Mouse (Mus musculus) c-Kit-negative CD71-positive TER-119-positive erythroid progenitor cells, embryonic 14.5 days (primary cell): Measurements from ENCODE around the gene Sap30.
"Not testable (repeated sequence)": the region's sequence is repeated elsewhere in the genome, so short reads cannot be mapped to it uniquely, and the experiment has no call there.

Experiments
- DNase-seq: peaks from one replicate; pipeline ENCODE4 v3.0.0-alpha.2; 2013; ENCODE audit warnings: low read depth, low spot score

Sap30 gene

DNA sequence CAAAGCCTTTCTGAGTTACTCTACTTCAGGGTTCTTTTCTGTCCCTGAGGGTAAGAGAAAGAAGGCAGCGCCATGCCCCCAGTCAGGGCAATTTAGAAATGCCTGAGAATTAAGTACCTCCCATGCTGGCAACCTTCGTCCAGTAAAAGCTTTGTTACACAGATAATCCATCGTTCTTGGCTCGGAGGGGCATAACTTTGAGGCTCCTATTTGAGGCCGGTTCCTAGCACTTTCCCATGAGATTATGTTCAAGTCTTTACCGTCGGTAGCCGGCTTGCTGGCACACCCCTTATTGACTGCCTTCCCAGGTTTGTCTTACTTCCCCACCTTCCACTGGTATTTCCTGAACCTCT lies 10.8 kb upstream of the Sap30 start:
- DNase-seq, result no peak

DNA sequence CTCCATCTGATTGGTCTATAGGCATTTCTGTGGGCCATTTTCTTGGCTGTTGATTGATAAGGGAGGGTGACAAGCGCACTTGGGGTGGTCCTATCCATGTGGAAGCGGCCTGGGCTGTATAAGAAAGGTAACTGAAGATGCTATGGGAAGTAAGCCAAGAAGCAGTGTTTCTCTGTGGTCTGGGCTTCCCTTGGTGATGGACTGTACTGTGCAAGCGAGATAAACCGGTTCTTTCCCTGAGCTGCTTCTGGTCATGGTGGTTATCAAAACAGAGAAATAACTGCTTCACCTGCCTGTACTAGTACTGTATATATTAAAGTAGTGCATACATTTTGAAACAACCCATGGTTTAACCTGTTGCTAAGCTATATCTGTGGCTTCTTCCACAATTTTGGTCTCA lies 4.2 kb upstream of the Sap30 start:
- DNase-seq, result no peak

DNA sequence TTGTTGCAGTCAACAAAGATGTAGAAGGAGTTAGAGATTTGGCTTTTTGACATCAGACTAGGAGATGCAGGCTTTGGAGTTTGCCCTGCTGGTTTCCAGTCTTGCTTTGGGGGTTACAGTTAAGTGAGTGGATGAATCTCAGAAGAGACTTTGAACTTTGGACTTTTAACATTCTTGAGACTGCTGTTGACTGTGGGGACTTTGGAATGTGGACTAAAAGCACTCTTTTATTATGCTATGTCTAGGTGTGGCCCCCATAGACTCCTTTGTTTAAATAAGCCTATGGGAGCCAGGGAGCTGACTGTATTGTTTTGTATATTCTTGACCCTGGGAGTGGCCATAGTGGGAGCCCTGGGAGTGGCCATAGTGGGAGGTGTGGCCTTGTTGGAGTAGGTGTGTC lies 2.2 kb upstream of the Sap30 start:
- DNase-seq, result no peak

DNA sequence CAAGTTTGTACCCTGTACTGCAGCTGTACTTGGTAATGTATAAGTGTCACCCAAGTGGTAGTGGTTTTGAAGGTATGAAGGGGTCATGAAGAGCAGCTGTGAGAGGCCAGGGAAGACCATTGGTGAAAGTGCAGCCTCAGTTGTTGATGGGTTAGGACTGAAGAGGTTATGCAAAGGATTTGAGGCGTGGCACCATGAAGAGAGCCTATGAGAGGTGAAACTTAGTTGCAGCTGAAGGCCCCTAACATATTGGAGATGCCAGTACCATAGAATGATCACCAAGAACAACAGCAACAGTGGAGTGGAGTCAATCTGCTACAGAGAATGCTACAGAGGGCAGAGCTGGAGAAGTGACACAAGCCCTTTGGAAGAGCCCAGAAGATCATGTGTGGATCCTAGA lies 1.7 kb upstream of the Sap30 start:
- DNase-seq, result no peak

GRCm38 (mm10) chr8:57488312-57488765 lies 679 bp upstream of the Sap30 start:
- peak; percentile 64 for DNase-seq

- peak; percentile 31 for DNase-seq
Measured at GRCm38 (mm10) chr8:57486491-57487440, 894 bp downstream of the Sap30 start.

DNA sequence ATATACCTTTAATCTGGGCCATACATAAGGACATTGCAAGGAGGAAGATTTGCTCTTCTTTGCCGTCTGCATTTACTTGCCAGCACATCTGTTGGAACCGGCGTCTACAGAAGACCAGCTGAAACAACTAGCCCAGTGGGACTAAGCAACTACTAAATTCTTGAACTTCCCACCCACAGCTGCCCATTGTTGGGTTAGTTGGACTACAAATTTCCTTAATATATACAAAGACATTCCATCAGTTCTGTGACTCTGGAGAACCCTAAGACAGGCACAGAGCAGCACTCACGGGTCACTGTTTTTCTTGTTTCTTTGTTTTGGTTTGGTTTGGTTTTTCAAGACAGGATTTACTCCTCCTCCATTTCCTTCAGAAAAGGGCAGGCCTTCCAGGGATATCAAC lies 7.1 kb downstream of the Sap30 start:
- no peak for DNase-seq

DNA sequence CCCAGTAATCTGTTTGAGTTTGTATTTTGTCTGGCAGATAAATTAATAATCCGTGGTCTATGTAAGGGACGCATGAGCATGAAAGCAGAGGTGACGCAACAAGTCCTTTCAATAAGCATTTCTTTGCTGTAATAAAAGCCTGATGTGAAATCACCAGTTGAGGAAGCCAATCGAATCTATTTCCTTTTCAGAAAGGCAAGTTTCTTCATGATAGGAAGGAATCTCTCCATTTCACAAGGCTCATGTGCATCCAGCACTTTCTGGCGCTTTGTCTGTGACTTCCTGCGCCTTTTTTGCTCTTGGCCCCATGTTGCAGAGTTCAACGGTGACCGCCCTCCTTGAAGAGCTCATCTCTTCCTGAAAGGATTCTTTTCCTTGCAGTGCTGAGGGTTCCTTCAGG lies 8.0 kb downstream of the Sap30 start:
- no peak for DNase-seq

DNA sequence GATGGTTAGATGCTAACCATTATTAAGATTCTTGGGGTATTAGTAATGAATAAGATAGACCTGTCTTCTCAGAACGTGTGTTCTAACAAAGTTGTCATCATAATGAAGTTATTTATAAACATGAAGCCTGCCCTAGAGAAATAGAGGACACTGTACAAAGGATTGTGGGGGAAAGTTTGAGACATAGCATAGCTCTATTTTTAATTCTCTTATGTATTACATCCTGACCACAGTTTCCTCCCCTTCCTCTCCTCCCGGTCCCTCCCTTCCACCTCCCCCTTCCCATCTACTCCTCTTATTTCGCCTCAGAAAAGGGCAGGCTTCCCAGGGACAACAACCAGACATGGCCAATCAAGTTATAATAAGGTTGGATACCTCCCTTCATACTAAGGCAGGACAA lies 9.3 kb downstream of the Sap30 start:
- no peak for DNase-seq

DNA sequence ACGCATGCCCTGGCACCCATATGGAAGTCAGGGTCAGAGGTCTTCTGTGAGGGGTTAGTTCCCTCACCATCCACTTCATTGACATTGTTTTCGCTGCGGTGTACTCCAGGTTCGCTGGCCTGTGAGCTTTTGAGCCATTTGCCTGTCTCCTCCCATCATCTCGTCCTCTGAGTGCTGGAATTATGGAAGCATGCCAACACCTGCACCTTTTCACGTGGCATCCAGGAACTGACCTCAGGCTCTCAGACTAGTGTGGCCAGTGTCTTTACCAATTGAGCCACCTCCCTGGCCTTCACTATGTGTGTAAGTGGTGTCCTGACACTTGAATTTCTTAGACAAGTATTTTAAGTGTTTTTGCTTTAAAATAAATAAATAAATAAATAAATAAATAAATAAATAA lies 13.9 kb downstream of the Sap30 start:
- DNase-seq, result no peak

- no peak for DNase-seq
Measured at GRCm38 (mm10) chr8:57470863-57471262, 16.8 kb downstream of the Sap30 start.

DNA sequence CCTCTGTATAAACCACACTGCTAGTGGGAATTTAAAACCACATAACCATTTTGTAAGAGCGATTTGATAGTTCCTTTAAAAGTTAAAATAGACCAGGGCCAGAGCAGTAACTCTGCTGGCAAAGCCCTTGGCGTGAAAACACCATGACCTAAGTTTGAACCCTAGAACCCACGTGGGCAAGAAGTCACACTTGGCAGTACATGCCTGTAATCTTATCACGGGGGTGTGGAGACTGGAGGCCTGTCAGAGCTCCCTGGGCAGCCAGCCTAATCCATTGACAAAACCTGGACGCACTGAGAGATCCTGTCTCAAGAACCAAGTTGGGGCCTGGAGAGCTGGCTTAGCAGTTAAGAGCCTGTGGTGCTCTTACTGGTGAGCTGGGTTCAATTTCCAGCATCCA lies 19.0 kb downstream of the Sap30 start:
- DNase-seq, result no peak

DNA sequence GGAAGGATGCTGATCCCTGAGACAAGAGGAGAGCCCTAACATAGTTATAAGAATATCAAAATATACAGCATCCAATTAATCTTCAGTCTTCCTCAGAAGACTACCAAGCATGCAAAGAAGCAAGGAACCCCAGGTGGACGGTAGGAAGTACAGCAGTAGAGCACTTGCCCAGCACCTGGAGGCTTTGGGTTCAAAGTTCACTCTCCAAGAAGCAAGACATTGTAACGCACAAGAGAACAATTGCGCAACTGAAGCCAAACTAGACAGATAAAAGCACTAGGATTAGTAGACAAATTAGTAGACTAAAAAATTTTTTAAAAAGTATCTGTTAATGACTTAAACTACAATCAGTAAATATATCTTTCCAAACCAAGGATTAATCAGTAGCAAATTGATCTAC lies 23.9 kb downstream of the Sap30 start:
- no peak for DNase-seq

GRCm38 (mm10) chr8:57462839-57463238 lies 24.8 kb downstream of the Sap30 start:
- no peak for DNase-seq

DNA sequence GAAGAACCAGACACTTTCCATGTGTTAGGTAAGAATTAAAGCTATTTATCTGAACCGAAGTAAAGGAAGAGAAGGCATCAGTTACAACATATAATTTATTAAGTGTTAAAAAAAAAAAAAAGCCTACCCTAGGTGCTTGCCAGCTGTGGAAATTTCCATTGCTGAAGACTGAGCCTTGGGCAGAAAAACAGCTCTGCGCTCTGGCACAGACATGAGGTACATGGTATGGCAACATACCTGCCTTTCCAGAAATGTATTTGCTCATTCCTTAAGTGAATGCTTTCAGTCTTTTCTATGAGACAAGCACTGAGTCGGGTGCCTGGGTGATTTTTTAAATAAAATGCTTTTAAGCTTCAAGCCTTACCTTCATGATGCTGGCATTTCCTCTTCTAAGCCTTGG lies 29.7 kb downstream of the Sap30 start:
- DNase-seq, result no peak

- DNase-seq, result no peak
Measured at GRCm38 (mm10) chr8:57457152-57457551, 30.5 kb downstream of the Sap30 start.

GRCm38 (mm10) chr8:57455765-57456164 lies 31.9 kb downstream of the Sap30 start, which contains the start of gene Scrg1:
Gene Scrg1, plus strand, starts transcription at chr8:57455923.
- no peak for DNase-seq

DNA sequence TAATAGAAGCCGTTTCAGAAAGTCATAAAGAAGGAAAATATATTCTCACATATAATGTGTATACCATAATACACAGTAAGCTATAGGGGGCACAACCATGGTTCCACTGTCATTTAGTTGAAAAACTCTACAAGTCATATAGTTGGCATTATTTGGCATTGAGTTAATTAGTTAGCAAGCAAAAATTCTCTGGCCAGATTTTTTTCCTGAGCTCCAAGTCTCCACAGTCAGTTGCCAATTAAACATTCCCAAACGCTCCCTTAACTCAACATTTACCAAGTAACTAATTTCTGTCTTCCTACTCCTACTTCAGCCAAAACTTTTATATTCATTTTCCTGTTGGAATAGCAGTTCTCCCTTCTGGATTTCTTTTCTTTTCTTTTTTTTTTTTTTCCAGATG lies 34.3 kb downstream of the Sap30 start:
- DNase-seq, result no peak

DNA sequence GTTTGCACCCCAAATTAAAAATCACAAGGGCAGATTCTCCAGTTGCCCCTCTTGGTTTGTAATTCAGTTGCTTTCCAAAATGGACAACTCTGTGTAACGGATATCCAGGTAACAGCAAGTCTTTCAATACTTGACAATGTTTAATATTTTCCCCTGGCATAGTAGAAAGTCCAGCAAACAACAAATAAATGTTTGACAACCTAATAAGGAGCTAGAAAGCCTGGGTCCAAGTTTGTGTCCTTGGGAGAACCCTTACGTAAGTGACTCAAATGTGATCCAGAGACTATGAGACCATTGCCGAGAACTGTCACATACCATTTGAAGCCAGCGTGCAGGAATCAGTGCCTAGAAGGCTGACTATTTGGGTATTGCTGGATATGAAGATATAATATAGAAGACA lies 35.8 kb downstream of the Sap30 start:
- no peak for DNase-seq

GRCm38 (mm10) chr8:57450726-57451125 lies 36.9 kb downstream of the Sap30 start:
- no peak for DNase-seq

GRCm38 (mm10) chr8:57445901-57446300 lies 41.8 kb downstream of the Sap30 start:
- DNase-seq, result not testable (repeated sequence)

- DNase-seq, result no peak
Measured at GRCm38 (mm10) chr8:57443289-57443688, 44.4 kb downstream of the Sap30 start.

DNA sequence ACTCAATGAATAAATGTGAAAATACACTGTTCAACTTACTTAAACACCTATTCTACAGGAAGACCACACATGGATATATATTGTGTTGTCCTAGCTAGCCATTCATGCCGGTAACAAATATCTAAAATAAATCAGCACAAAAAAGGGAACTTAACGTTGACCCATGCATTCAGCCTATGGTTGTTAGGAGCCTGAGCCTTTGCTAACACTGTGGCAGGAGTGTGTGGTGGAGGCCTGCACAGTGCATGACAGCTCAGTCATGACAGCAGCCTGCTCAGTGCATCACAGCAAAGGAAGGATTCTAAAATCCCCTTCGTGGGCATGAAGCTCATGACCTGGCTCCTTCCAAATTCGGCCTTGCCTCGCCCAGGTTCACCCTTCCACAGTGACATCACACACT lies 46.1 kb downstream of the Sap30 start:
- no peak for DNase-seq

GRCm38 (mm10) chr8:57441131-57441530 lies 46.5 kb downstream of the Sap30 start:
- DNase-seq, result no peak
